Mouse (Mus musculus) brain, embryonic 14.5 days (tissue): ENCODE data around the gene Tas2r118.

Experiments used
- CTCF ChIP-seq: fragments of 200-500 bp; IDR thresholded peaks from 2 replicates; pipeline ENCODE4 v1.5.1; 2012; ENCODE audit warnings: inconsistent platforms, mild to moderate bottlenecking, moderate library complexity, borderline replicate concordance; ENCODE audit not compliant: insufficient read depth, insufficient read length; ENCODE audit errors: extremely low read depth
- POLR2A ChIP-seq: fragments of 200-500 bp; IDR thresholded peaks from 2 replicates; pipeline ENCODE4 v1.6.1; 2012; ENCODE audit warnings: mild to moderate bottlenecking, inconsistent platforms, borderline replicate concordance; ENCODE audit not compliant: poor library complexity, insufficient read depth, insufficient read length, severe bottlenecking; ENCODE audit errors: extremely low read depth

GRCm38 (mm10) chr6:23993276-23993675 is 23.4 kb upstream of the Tas2r118 start:
- TF ChIP-seq POLR2A (no peak), CTCF (no peak)
